Mouse (Mus musculus): ENCODE data around the gene Olfr1357. TPM values are rescaled to one million over a fixed set of nuclear protein-coding genes. Genes with fewer than 3 reads are reported as not detected.
"Not testable (repeated sequence)": the region's sequence is repeated elsewhere in the genome, so short reads cannot be mapped to it uniquely, and the experiment has no call there.

The Olfr1357 gene
- polyA plus RNA-seq (2015; fragmentation: Nextera tagmentation; extraction: Ambion mirVana) = not detected in 2 replicates

DNA sequence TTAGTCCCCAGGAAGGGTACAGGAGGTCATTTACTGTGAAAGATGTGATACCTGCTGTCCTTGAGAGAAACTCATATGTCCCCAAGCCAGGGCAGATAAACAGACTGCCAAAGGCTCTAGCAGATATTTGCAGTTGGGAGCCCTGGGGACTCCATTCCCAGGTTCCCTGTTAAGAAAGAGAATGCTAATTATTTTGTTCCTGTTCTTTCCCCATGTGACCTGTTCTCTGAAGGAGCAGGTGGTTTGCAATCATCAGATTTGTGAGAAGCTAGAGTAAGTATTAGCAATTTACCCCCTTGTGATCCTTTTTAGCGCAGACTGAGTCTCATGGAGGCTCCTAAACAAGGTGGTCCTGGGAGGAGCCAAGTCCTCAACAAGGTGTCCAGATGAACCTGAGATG is at the start of gene Olfr1357:
Olfr1357 (minus strand) TSS at position 101 of the 400 bp plus-strand sequence.
- Histone ChIP-seq H3K4me1 (no peaks in the 10 kb centered on the region), H3K27me3 (no peaks in the 10 kb centered on the region), H3K9me3 (no peaks in the 10 kb centered on the region), H3K4me3 (no peak within 1 kb of the TSS), H3K9ac (no peak within 1 kb of the TSS), H3K4me2 (no peak within 1 kb of the TSS), H3K27ac (no peak within 1 kb of the TSS), H3K36me3 (no peaks in the 10 kb centered on the region)
- 79% methylated on average over 1 of the region's 1 CpGs for WGBS
- ATAC-seq (ENCODE audit: borderline replicate concordance, extremely low read depth, low FRiP score, low TSS enrichment) = no peak

DNA sequence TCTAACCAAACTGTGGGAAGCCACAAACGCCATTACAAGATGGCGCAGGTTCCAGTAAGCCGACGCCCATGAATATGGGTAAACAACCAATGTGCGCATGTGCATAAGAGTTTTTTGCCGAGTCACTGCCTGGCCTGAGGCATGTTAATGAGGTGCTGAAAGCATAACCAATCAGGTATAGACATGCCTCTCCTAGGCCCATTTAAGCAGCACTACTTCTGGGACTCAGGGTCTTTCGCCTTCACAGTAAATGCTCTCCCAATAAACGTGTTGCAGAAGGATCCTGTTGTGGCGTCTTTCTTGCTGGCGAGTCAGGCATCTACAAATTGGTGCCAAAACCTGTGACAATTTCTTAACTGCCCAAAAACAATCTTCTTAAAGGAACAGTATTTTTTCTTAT is 48.8 kb upstream of the Olfr1357 start:
- 89% methylated on average over 10 of the region's 10 CpGs for WGBS
- not testable (repeated sequence) for H3K4me2 ChIP-seq; H3K4me1 ChIP-seq; H3K27me3 ChIP-seq; H3K9ac ChIP-seq; H3K36me3 ChIP-seq; ATAC-seq (ENCODE audit: borderline replicate concordance, extremely low read depth, low FRiP score, low TSS enrichment); H3K27ac ChIP-seq; H3K4me3 ChIP-seq; H3K9me3 ChIP-seq

DNA sequence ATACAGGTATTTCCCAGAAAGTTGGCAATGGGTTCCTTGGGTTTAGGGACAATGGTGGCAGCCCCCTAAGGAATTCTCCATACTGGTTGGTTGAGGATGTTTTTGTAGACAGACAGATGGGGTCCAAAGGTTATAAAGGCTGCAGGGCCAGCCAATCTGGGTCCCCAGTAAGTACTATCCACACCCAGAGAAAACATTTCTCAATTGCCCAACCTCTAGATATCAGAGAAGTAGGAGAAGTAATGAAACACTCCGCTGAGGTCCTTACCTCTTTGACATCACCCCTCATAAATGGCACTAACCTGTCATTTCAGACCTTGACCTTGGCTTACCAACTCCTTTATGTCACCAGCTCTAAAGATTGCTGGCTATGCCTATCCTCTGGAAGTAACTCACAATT is 46.7 kb upstream of the Olfr1357 start:
- H3K27me3 ChIP-seq = no peaks in the 10 kb centered on the region
- H3K9ac ChIP-seq = no peak overlapping the region
- no peaks in the 10 kb centered on the region for H3K4me1 ChIP-seq
- no peaks in the 10 kb centered on the region for H3K36me3 ChIP-seq
- 70% methylated on average over 1 of the region's 1 CpGs for WGBS
- H3K4me3 ChIP-seq = no peak overlapping the region
- ATAC-seq (ENCODE audit: borderline replicate concordance, extremely low read depth, low FRiP score, low TSS enrichment) = no peak
- no peak overlapping the region for H3K27ac ChIP-seq
- H3K4me2 ChIP-seq = no peak overlapping the region
- H3K9me3 ChIP-seq = no peaks in the 10 kb centered on the region

DNA sequence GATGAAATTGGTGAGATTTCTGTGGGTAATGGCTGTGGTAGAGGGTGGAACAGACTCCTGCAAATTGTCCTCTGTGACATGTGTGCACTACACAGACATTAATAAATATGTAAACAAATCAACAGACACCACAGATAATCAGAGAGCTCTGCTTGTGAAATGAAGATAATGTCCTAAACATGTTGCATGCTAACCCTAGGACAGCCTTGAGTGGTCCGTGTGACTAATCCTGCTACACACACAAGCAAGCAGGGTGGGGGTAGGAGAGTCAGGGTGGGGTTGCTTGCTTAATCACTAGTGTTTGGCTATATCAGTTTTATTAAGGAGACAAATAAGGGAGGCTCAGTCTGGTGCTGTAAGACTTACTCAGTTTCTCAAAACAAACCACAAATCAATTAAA is 43.3 kb upstream of the Olfr1357 start:
- no peak overlapping the region for H3K27ac ChIP-seq
- ATAC-seq (ENCODE audit: borderline replicate concordance, extremely low read depth, low FRiP score, low TSS enrichment) = no peak
- H3K4me3 ChIP-seq = no peak overlapping the region
- no peaks in the 10 kb centered on the region for H3K4me1 ChIP-seq
- H3K27me3 ChIP-seq = no peaks in the 10 kb centered on the region
- no peaks in the 10 kb centered on the region for H3K9me3 ChIP-seq
- no peaks in the 10 kb centered on the region for H3K36me3 ChIP-seq
- 40% methylated on average over 1 of the region's 1 CpGs for WGBS
- H3K9ac ChIP-seq = no peak overlapping the region
- H3K4me2 ChIP-seq = no peak overlapping the region

DNA sequence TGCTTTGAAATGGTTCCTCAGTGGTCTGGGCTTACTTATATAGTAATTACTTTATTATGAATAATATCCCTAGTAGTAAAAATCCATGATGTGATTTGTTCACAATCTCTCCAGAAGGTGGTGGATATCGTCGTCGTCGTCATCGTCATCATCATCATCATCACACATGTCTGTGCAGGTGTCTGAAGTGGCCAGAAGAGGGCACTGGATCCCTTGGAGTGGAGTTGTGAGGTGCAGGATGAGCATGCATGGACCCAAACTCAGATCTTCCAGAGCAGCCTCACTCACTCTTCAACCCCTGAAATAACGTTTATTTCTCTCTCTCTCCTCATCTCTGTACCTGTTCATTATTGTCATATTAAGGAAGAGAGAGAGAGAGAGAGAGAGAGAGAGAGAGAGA is 14.4 kb upstream of the Olfr1357 start:
- H3K4me1 ChIP-seq = no peaks in the 10 kb centered on the region
- 12% methylated on average over 6 of the region's 6 CpGs for WGBS
- ATAC-seq (ENCODE audit: borderline replicate concordance, extremely low read depth, low FRiP score, low TSS enrichment) = no peak

DNA sequence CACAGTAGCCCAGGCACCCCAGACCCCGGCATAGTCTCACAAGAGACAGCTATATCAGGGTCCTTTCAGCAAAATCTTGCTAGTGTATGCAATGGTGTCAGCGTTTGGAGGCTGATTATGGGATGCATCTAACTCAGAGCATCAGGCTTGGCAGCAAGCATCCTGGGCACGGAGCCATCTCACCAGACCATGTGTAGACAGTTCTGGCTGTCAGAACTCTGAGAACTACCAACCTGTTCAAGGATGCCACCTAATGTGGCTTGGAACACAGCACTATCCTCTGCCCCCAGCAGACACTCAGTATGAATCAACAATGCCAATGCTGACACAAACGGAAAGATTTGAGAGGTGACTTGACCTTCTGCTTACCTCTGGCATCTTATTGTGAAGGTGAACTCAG is 12.3 kb upstream of the Olfr1357 start:
- no peak for ATAC-seq (ENCODE audit: borderline replicate concordance, extremely low read depth, low FRiP score, low TSS enrichment)
- Histone ChIP-seq H3K27ac (no peak overlapping the region), H3K9ac (no peak overlapping the region), H3K9me3 (no peaks in the 10 kb centered on the region), H3K4me2 (no peak overlapping the region), H3K27me3 (no peaks in the 10 kb centered on the region), H3K4me3 (no peak overlapping the region), H3K4me1 (no peaks in the 10 kb centered on the region), H3K36me3 (no peaks in the 10 kb centered on the region)
- WGBS = 68% methylated on average over 4 of the region's 4 CpGs

More for the DNA sequence above, 14.4 kb upstream of the Olfr1357 start:
- Histone ChIP-seq H3K27me3 (no peaks in the 10 kb centered on the region), H3K9ac (no peak overlapping the region), H3K4me2 (no peak overlapping the region), H3K4me3 (no peak overlapping the region), H3K27ac (no peak overlapping the region), H3K36me3 (no peaks in the 10 kb centered on the region), H3K9me3 (no peaks in the 10 kb centered on the region)

DNA sequence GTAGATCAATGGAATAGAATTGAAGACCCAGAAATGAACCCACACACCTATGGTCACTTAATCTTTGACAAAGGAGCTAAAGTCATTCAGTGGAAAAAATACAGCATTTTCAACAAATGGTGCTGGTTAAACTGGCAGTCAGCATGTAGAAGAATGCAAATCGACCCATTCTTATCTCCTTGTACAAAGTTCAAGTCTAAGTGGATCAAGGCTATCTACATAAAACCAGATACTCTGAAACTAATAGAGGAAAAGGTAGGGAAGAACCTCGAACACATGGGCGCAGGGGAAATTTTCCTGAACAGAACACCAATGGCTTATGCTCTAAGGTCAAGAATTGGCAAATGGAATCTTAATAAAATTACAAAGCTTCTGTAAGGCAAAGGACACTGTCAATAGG is 5.3 kb upstream of the Olfr1357 start:
- H3K27me3 ChIP-seq; H3K9me3 ChIP-seq; ATAC-seq (ENCODE audit: borderline replicate concordance, extremely low read depth, low FRiP score, low TSS enrichment); H3K4me3 ChIP-seq; H3K9ac ChIP-seq; H3K27ac ChIP-seq; H3K4me1 ChIP-seq; H3K36me3 ChIP-seq; H3K4me2 ChIP-seq: not testable (repeated sequence)
- 72% methylated on average over 3 of the region's 3 CpGs for WGBS

DNA sequence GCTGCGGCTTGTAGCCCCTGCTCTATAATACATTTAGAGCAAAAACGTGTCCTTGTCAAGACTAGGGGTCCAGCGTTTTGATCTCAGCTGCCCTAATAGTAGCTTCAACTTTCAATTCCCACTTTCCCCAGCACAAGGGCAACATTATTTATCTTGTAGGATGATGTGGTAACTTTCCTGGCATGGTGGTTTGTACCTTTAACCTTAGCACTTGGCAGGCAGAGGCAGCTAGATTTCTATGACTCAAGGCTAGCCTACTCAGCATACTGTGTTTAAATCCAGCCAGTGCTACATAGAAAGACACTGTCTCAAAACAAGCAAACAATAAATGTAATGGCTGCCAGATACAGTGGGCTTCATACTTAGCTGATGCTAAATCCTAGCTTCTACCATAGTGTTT is 10.3 kb downstream of the Olfr1357 start:
- H3K9ac ChIP-seq = no peak overlapping the region
- H3K9me3 ChIP-seq = no peaks in the 10 kb centered on the region
- no peak overlapping the region for H3K4me3 ChIP-seq
- ATAC-seq (ENCODE audit: borderline replicate concordance, extremely low read depth, low FRiP score, low TSS enrichment) = no peak
- no peaks in the 10 kb centered on the region for H3K4me1 ChIP-seq
- H3K27ac ChIP-seq = no peak overlapping the region
- no peaks in the 10 kb centered on the region for H3K27me3 ChIP-seq
- H3K4me2 ChIP-seq = no peak overlapping the region
- H3K36me3 ChIP-seq = no peaks in the 10 kb centered on the region
- WGBS = 72% methylated on average over 3 of the region's 3 CpGs

DNA sequence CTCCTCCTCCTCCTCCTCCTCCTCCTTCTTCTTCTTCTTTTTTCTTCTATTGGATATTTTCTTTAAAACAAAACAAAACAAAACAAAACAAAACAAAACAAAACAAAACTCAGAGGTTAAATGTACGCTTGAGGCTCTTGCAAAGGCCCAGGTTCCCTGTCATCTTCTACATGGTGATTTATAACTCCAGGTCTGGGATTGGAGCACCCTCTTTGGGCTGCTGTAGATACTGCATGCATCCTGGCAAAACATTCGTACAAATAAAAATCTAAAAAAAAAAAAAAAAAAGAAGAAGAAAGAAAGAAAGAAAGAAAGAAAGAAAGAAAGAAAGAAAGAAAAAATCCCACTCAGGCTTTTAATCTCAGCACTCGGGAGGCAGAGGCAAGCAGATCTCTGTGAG is 12.8 kb downstream of the Olfr1357 start:
- Histone ChIP-seq H3K4me2 (no peak overlapping the region), H3K4me1 (no peaks in the 10 kb centered on the region), H3K36me3 (no peaks in the 10 kb centered on the region), H3K9me3 (no peaks in the 10 kb centered on the region), H3K27me3 (no peaks in the 10 kb centered on the region), H3K9ac (no peak overlapping the region), H3K27ac (no peak overlapping the region), H3K4me3 (no peak overlapping the region)
- no peak for ATAC-seq (ENCODE audit: borderline replicate concordance, extremely low read depth, low FRiP score, low TSS enrichment)
- WGBS = 42% methylated on average over 3 of the region's 3 CpGs

DNA sequence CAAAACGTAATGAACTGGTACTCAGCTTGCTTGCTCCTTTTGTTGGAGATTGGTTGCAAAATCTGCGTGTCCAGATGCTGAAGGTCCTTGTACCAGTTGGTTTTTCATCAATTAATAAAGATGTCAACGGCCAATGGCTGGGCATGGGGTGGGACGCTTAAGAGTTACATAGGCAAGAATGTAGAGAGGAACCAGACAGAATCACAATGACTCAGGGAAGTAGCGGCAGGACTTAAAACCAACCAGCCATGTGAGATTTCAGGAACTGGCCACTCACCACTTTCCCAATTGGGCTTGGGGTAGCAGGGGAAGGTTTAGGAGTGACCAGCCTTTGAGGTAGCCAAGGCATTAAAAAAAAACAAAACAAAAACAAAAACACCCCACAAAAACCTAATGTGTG is 18.0 kb downstream of the Olfr1357 start:
- H3K4me3 ChIP-seq = no peak overlapping the region
- H3K27ac ChIP-seq = no peak overlapping the region
- no peaks in the 10 kb centered on the region for H3K9me3 ChIP-seq
- H3K9ac ChIP-seq = no peak overlapping the region
- H3K36me3 ChIP-seq = no peaks in the 10 kb centered on the region
- 87% methylated on average over 5 of the region's 5 CpGs for WGBS
- H3K4me2 ChIP-seq = no peak overlapping the region
- ATAC-seq (ENCODE audit: borderline replicate concordance, extremely low read depth, low FRiP score, low TSS enrichment) = no peak
- H3K4me1 ChIP-seq = no peaks in the 10 kb centered on the region
- no peaks in the 10 kb centered on the region for H3K27me3 ChIP-seq

DNA sequence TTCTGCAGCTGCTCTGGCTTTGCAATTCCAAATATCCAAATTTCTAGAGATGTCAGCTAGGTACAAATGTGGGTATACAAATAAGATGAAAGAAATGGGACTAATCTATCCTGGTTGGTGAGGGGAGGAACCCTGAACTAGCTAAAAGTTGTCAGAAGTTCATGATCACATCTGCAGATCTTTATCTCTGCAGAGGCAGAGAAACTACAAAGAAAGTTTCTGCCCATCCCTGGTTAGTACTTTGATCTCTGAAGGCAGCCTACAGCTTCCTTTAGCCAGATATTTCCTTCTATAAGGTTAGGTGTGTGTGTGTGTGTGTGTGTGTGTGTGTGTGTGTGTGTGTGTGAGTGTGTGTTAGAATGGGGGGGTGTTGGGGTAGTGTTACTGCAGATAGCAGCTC is 23.3 kb downstream of the Olfr1357 start:
- H3K9ac ChIP-seq = no peak overlapping the region
- H3K4me3 ChIP-seq = no peak overlapping the region
- H3K27ac ChIP-seq = no peak overlapping the region
- peaks cover 4% of the 10 kb centered on the region; the same call in 1 of the 2 replicates for H3K36me3 ChIP-seq
- ATAC-seq (ENCODE audit: borderline replicate concordance, extremely low read depth, low FRiP score, low TSS enrichment) = no peak
- H3K4me2 ChIP-seq = no peak overlapping the region
- H3K27me3 ChIP-seq = no peaks in the 10 kb centered on the region
- no peaks in the 10 kb centered on the region for H3K9me3 ChIP-seq
- H3K4me1 ChIP-seq = peaks cover 16% of the 10 kb centered on the region

DNA sequence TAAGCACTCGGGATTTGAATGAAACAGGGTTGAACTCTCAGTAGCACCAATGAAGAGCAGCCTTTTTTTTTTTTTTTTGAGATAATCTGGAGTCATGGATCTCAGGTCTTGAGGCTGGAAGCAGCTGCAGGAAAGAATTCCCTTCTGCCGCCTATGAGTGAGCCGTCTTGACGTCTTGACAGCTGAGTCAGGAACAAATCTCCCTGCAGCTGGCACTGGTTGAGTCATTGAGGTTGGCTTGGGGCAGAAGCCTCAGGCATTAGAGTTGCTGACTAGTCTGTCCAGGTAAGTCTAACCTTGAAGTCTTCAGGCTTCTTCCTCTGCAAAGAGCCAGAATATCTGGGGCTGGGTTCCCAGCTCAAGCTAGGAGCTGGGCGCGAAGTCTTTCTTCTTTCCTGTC is 23.7 kb downstream of the Olfr1357 start:
- no peaks in the 10 kb centered on the region for H3K27me3 ChIP-seq
- peaks cover 16% of the 10 kb centered on the region for H3K4me1 ChIP-seq
- H3K36me3 ChIP-seq = peaks cover 8% of the 10 kb centered on the region
- WGBS = 70% methylated on average over 6 of the region's 6 CpGs
- H3K4me3 ChIP-seq = no peak overlapping the region
- H3K9me3 ChIP-seq = no peaks in the 10 kb centered on the region
- no peak overlapping the region for H3K4me2 ChIP-seq
- ATAC-seq (ENCODE audit: borderline replicate concordance, extremely low read depth, low FRiP score, low TSS enrichment) = no peak
- no peak overlapping the region for H3K27ac ChIP-seq
- no peak overlapping the region for H3K9ac ChIP-seq

DNA sequence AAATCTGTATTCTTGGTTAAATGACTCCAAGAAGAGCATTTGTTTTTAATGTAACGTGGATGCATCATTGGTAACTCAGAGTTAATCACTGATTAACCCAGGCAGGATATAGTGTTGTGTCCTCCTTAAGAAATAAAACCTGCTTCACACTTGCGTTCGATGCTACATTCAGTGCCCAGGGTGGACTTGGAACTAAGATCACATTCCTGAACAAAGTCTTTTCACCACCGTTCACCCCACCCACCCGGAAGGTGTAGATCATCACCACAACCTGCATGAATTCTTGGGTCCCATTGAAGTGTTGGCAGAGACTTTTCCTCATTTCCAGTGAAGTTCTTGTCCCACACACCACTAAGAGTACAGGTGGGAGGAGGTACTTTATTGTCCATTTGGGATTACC is 24.1 kb downstream of the Olfr1357 start:
- H3K27ac ChIP-seq = no peak overlapping the region
- H3K4me1 ChIP-seq = peaks cover 16% of the 10 kb centered on the region
- no peaks in the 10 kb centered on the region for H3K9me3 ChIP-seq
- no peaks in the 10 kb centered on the region for H3K27me3 ChIP-seq
- H3K4me2 ChIP-seq = no peak overlapping the region
- WGBS = 91% methylated on average over 5 of the region's 5 CpGs
- peaks cover 13% of the 10 kb centered on the region for H3K36me3 ChIP-seq
- ATAC-seq (ENCODE audit: borderline replicate concordance, extremely low read depth, low FRiP score, low TSS enrichment) = no peak
- no peak overlapping the region for H3K9ac ChIP-seq
- no peak overlapping the region for H3K4me3 ChIP-seq

Data from lung, embryonic 15.5 days (tissue).